Mouse (Mus musculus): Measurements from ENCODE around the gene Muc1.

GRCm38 (mm10) chr3:89268916-89269315 lies 40.1 kb downstream of the Muc1 start:
- TF ChIP-seq POLR2A (IDR thresholded peaks at IDR 0.05; ENCODE audit: low read depth, low read length) (no peak), CTCF (IDR thresholded peaks at IDR 0.05; ENCODE audit: borderline replicate concordance, insufficient read depth, low read length) (no peak)
